Mouse (Mus musculus) erythroblast, embryonic 14.5 days (primary cell): ENCODE data around the gene Abcc5. TPM values are rescaled to one million over a fixed set of nuclear protein-coding genes. Genes with fewer than 3 reads are reported as not detected.
"Not testable (repeated sequence)": the region's sequence is repeated elsewhere in the genome, so short reads cannot be mapped to it uniquely, and the experiment has no call there.

Experiments
- H3K27me3 ChIP-seq: 2 replicates; pipeline ENCODE4 v1.6.1; 2012; ENCODE audit warnings: inconsistent platforms; ENCODE audit not compliant: control insufficient read depth
- H3K36me3 ChIP-seq: 2 replicates; pipeline ENCODE4 v1.6.1; 2012; ENCODE audit warnings: mild to moderate bottlenecking, inconsistent platforms; ENCODE audit not compliant: control insufficient read depth
- H3K4me1 ChIP-seq: 2 replicates; pipeline ENCODE4 v1.6.1; 2012; ENCODE audit warnings: inconsistent platforms; ENCODE audit not compliant: control insufficient read depth
- H3K4me3 ChIP-seq: replicated peaks from 2 replicates; pipeline ENCODE3; 2012; ENCODE audit warnings: moderate library complexity, mild to moderate bottlenecking, inconsistent platforms
- H3K9me3 ChIP-seq: 2 replicates; pipeline ENCODE4 v1.6.1; 2012; ENCODE audit warnings: low read length, inconsistent platforms, mixed read lengths; ENCODE audit not compliant: control insufficient read depth
- GATA1 ChIP-seq: IDR thresholded peaks from 2 replicates; pipeline ENCODE4 v1.6.1; 2012; ENCODE audit warnings: low read length, inconsistent platforms, mixed read lengths
- TAL1 ChIP-seq: IDR thresholded peaks from 3 replicates; pipeline ENCODE4 v1.6.1; 2012; ENCODE audit warnings: low read length, inconsistent platforms, mixed read lengths
- polyA plus RNA-seq: library from polyadenylated mRNA; stranded (reverse); fragments of >175 nt; gene quantifications from 2 replicates; pipeline ENCODE4 v1.2.3, GENCODE M21; 2012

Gene Abcc5
- polyA plus RNA-seq, 1 experiment: 0.28 TPM

GRCm38 (mm10) chr16:20381031-20381430 is 45.2 kb downstream of the Abcc5 start:
- no peak for TF ChIP-seq GATA1
- no peak for TF ChIP-seq TAL1
- H3K9me3 ChIP-seq: no peaks in the 10 kb centered on the region
- no peaks in the 10 kb centered on the region for H3K27me3 ChIP-seq
- H3K4me1 ChIP-seq: no peaks in the 10 kb centered on the region
- H3K36me3 ChIP-seq: peaks cover 66% of the 10 kb centered on the region
- H3K4me3 ChIP-seq: no peak overlapping the region

GRCm38 (mm10) chr16:20375341-20375740 is 50.9 kb downstream of the Abcc5 start:
- peaks cover 9% of the 10 kb centered on the region for H3K4me1 ChIP-seq
- H3K27me3 ChIP-seq: no peaks in the 10 kb centered on the region
- H3K4me3 ChIP-seq: no peak overlapping the region
- H3K36me3 ChIP-seq: peaks cover 81% of the 10 kb centered on the region
- TF ChIP-seq TAL1: no peak
- TF ChIP-seq GATA1: no peak
- H3K9me3 ChIP-seq: no peaks in the 10 kb centered on the region

- TF ChIP-seq TAL1 (no peak), GATA1 (no peak)
- H3K4me1 ChIP-seq: peaks cover 9% of the 10 kb centered on the region
- peaks cover 86% of the 10 kb centered on the region for H3K36me3 ChIP-seq
- no peaks in the 10 kb centered on the region for H3K27me3 ChIP-seq
- no peaks in the 10 kb centered on the region for H3K9me3 ChIP-seq
- H3K4me3 ChIP-seq: no peak overlapping the region
Observed at GRCm38 (mm10) chr16:20371731-20372130, 54.5 kb downstream of the Abcc5 start.

GRCm38 (mm10) chr16:20368221-20368620 is 58.0 kb downstream of the Abcc5 start:
- H3K4me3 ChIP-seq: no peak overlapping the region
- H3K9me3 ChIP-seq: no peaks in the 10 kb centered on the region
- H3K27me3 ChIP-seq: no peaks in the 10 kb centered on the region
- peaks cover 84% of the 10 kb centered on the region for H3K36me3 ChIP-seq
- TF ChIP-seq GATA1 (no peak), TAL1 (no peak)
- H3K4me1 ChIP-seq: peaks cover 9% of the 10 kb centered on the region

GRCm38 (mm10) chr16:20362121-20362520 is 64.1 kb downstream of the Abcc5 start:
- no peaks in the 10 kb centered on the region for H3K9me3 ChIP-seq
- no peaks in the 10 kb centered on the region for H3K27me3 ChIP-seq
- peaks cover 86% of the 10 kb centered on the region for H3K36me3 ChIP-seq
- H3K4me3 ChIP-seq: no peak overlapping the region
- H3K4me1 ChIP-seq: no peaks in the 10 kb centered on the region; the same call in 1 of the 2 replicates
- no peak for TF ChIP-seq TAL1
- TF ChIP-seq GATA1: no peak

GRCm38 (mm10) chr16:20361496-20361895 is 64.7 kb downstream of the Abcc5 start:
- H3K27me3 ChIP-seq, H3K4me3 ChIP-seq, H3K4me1 ChIP-seq, H3K9me3 ChIP-seq: not testable (repeated sequence)
- H3K36me3 ChIP-seq: peaks cover 86% of the 10 kb centered on the region

GRCm38 (mm10) chr16:20359643-20360295 is 66.4 kb downstream of the Abcc5 start:
- TF ChIP-seq GATA1 (no peak), TAL1 (no peak)
- Histone ChIP-seq H3K4me3 (no peak overlapping the region), H3K27me3 (no peaks in the 10 kb centered on the region), H3K9me3 (no peaks in the 10 kb centered on the region), H3K4me1 (no peaks in the 10 kb centered on the region; the same call in 1 of the 2 replicates), H3K36me3 (peaks cover 86% of the 10 kb centered on the region)

GRCm38 (mm10) chr16:20357837-20358236 is 68.4 kb downstream of the Abcc5 start:
- Histone ChIP-seq H3K36me3 (peaks cover 83% of the 10 kb centered on the region), H3K4me1 (no peaks in the 10 kb centered on the region; the same call in 1 of the 2 replicates), H3K9me3 (no peaks in the 10 kb centered on the region), H3K4me3 (no peak overlapping the region), H3K27me3 (no peaks in the 10 kb centered on the region)
- TF ChIP-seq GATA1 (no peak), TAL1 (no peak)

- Histone ChIP-seq H3K4me1 (no peaks in the 10 kb centered on the region), H3K27me3 (no peaks in the 10 kb centered on the region), H3K4me3 (no peak overlapping the region), H3K9me3 (no peaks in the 10 kb centered on the region), H3K36me3 (peaks cover 73% of the 10 kb centered on the region)
- no peak for TF ChIP-seq TAL1
- no peak for TF ChIP-seq GATA1
Observed at GRCm38 (mm10) chr16:20354762-20355161, 71.4 kb downstream of the Abcc5 start.

GRCm38 (mm10) chr16:20354011-20354410 is 72.2 kb downstream of the Abcc5 start:
- Histone ChIP-seq H3K4me3 (no peak overlapping the region), H3K27me3 (no peaks in the 10 kb centered on the region), H3K4me1 (no peaks in the 10 kb centered on the region), H3K36me3 (peaks cover 73% of the 10 kb centered on the region), H3K9me3 (no peaks in the 10 kb centered on the region)
- no peak for TF ChIP-seq TAL1
- TF ChIP-seq GATA1: no peak
